In genomic region chr13:102877154-102877553, GRCm38 (mm10) we compare ENCODE assay signal across 14 mouse cellular contexts.
A peak's percentile ranks its signal among the peaks of the same experiment; 100 is the strongest.
DNase-seq lines count a peak whose midpoint lies in the region; ATAC-seq and TF ChIP-seq lines count a peak whose summit lies in the region.
"Had no signal": no experiment of that assay in that cellular context is flagged by ENCODE, and none has a peak within 500 bp of the region (broad histone marks: within the 10 kb centered on the region; RNA-seq: fewer than 3 reads in every experiment).

No protein-coding gene starts in this region.

- no peak for ATAC-seq in hindbrain, postnatal 0 days
- ATAC-seq in hindbrain, embryonic 14.5 days (ENCODE audit: low FRiP score) = no peak
- peak; percentile 82 for ATAC-seq in liver, embryonic 16.5 days (ENCODE audit: low read depth)
- ATAC-seq in forebrain, embryonic 15.5 days (replicated peaks) = no peak

- H3K4me1 ChIP-seq in hindbrain, postnatal 0 days (ENCODE audit: insufficient read depth, low read length) = peaks cover 8% of the 10 kb centered on the region; the same call in 1 of the 2 replicates
- peaks cover 14% of the 10 kb centered on the region; the same call in 1 of the 2 replicates for H3K4me1 ChIP-seq in hindbrain, embryonic 14.5 days (replicated peaks; ENCODE audit: control insufficient read depth, insufficient read depth, low read length)
- H3K4me1 ChIP-seq in brown adipose tissue, adult 24 weeks (ENCODE audit: control insufficient read depth, insufficient read depth, insufficient read length, low read length) = peaks cover 43% of the 10 kb centered on the region
- peaks cover 7% of the 10 kb centered on the region for H3K4me1 ChIP-seq in liver, embryonic 16.5 days (ENCODE audit: control insufficient read depth, low read depth, low read length)
- no peaks in the 10 kb centered on the region for H3K4me1 ChIP-seq in thymus, adult 2 months (replicated peaks; ENCODE audit: control insufficient read depth, insufficient read depth, low read length)
- peaks cover 13% of the 10 kb centered on the region for H3K4me1 ChIP-seq in forebrain, embryonic 15.5 days

- peak; percentile 20 for DNase-seq in hindbrain, postnatal 0 days (ENCODE audit: low spot score)
- DNase-seq in hindbrain, embryonic 14.5 days (ENCODE audit: low spot score) = no peak
- peak; percentile 61 for DNase-seq in adrenal gland, adult 8-10 months
- DNase-seq in urinary bladder, postnatal 10 days (ENCODE audit: low spot score) = no peak
- DNase-seq in thymus, adult 2 months = no peak
- DNase-seq: cerebellum, postnatal 25 days had no signal

- no peak for TF ChIP-seq POLR2A in thymus, adult 2 months (IDR thresholded peaks at IDR 0.05; ENCODE audit: control insufficient read depth, extremely low read depth, insufficient read depth, low read length, poor library complexity)

- no peak overlapping the region for H3K9ac ChIP-seq in hindbrain, postnatal 0 days (replicated peaks; ENCODE audit: low read length)
- no peak overlapping the region for H3K9ac ChIP-seq in hindbrain, embryonic 14.5 days
- no peak overlapping the region for H3K9ac ChIP-seq in liver, embryonic 16.5 days (ENCODE audit: low read depth, low read length)
- H3K9ac ChIP-seq in forebrain, embryonic 15.5 days (replicated peaks) = no peak overlapping the region
- H3K9ac ChIP-seq: heart, embryonic 12.5 days; neural tube, embryonic 12.5 days had no signal

- H3K4me3 ChIP-seq in hindbrain, postnatal 0 days (ENCODE audit: low read length) = no peak overlapping the region
- no peak overlapping the region for H3K4me3 ChIP-seq in hindbrain, embryonic 14.5 days (replicated peaks; ENCODE audit: low read length)
- no peak overlapping the region for H3K4me3 ChIP-seq in brown adipose tissue, adult 24 weeks (ENCODE audit: insufficient read depth, low read depth, low read length)
- H3K4me3 ChIP-seq in liver, embryonic 16.5 days (ENCODE audit: low read depth, low read length) = no peak overlapping the region
- no peak overlapping the region for H3K4me3 ChIP-seq in thymus, adult 2 months (ENCODE audit: control insufficient read depth, insufficient read depth, low read length)
- H3K4me3 ChIP-seq in forebrain, embryonic 15.5 days = no peak overlapping the region
- H3K4me3 ChIP-seq: heart, embryonic 12.5 days; megakaryocyte, embryonic 14.5 days; neural tube, embryonic 12.5 days had no signal

- H3K4me2 ChIP-seq in hindbrain, postnatal 0 days (ENCODE audit: low read depth, low read length) = no peak overlapping the region
- no peak overlapping the region for H3K4me2 ChIP-seq in hindbrain, embryonic 14.5 days (replicated peaks)
- H3K4me2 ChIP-seq in liver, embryonic 16.5 days (ENCODE audit: low read depth, low read length) = no peak overlapping the region
- no peak overlapping the region for H3K4me2 ChIP-seq in forebrain, embryonic 15.5 days (replicated peaks)
- H3K4me2 ChIP-seq: heart, embryonic 12.5 days; neural tube, embryonic 12.5 days had no signal

- H3K9me3 ChIP-seq in hindbrain, postnatal 0 days (ENCODE audit: low read length) = no peaks in the 10 kb centered on the region
- H3K9me3 ChIP-seq in hindbrain, embryonic 14.5 days (ENCODE audit: control insufficient read depth, low read length) = no peaks in the 10 kb centered on the region
- no peaks in the 10 kb centered on the region for H3K9me3 ChIP-seq in liver, embryonic 16.5 days (replicated peaks; ENCODE audit: control insufficient read depth, low read length)
- no peaks in the 10 kb centered on the region for H3K9me3 ChIP-seq in forebrain, embryonic 15.5 days
- H3K9me3 ChIP-seq: G1E; heart, embryonic 12.5 days; megakaryocyte, embryonic 14.5 days; neural tube, embryonic 12.5 days had no signal

- H3K36me3 ChIP-seq in hindbrain, postnatal 0 days (ENCODE audit: insufficient read depth, low read length) = no peaks in the 10 kb centered on the region
- no peaks in the 10 kb centered on the region for H3K36me3 ChIP-seq in hindbrain, embryonic 14.5 days (replicated peaks; ENCODE audit: control insufficient read depth, insufficient read depth)
- H3K36me3 ChIP-seq in liver, embryonic 16.5 days (ENCODE audit: control insufficient read depth, insufficient read depth) = no peaks in the 10 kb centered on the region
- H3K36me3 ChIP-seq in thymus, adult 2 months (ENCODE audit: control insufficient read depth, insufficient read depth, low read length) = no peaks in the 10 kb centered on the region
- no peaks in the 10 kb centered on the region for H3K36me3 ChIP-seq in forebrain, embryonic 15.5 days
- H3K36me3 ChIP-seq: G1E; heart, embryonic 12.5 days; neural tube, embryonic 12.5 days had no signal

- H3K27ac ChIP-seq in hindbrain, postnatal 0 days = no peak overlapping the region
- no peak overlapping the region for H3K27ac ChIP-seq in hindbrain, embryonic 14.5 days
- H3K27ac ChIP-seq in brown adipose tissue, adult 24 weeks (replicated peaks; ENCODE audit: low read depth, low read length) = peak overlapping the region; percentile 3
- no peak overlapping the region for H3K27ac ChIP-seq in liver, embryonic 16.5 days (ENCODE audit: low read length)
- no peak overlapping the region for H3K27ac ChIP-seq in thymus, adult 2 months (ENCODE audit: control insufficient read depth, insufficient read depth, low read length)
- no peak overlapping the region for H3K27ac ChIP-seq in forebrain, embryonic 15.5 days (replicated peaks)
- H3K27ac ChIP-seq: kidney, postnatal 0 days; neural tube, embryonic 12.5 days had no signal

- H3K27me3 ChIP-seq in hindbrain, postnatal 0 days (ENCODE audit: insufficient read depth, low read length) = no peaks in the 10 kb centered on the region
- H3K27me3 ChIP-seq in hindbrain, embryonic 14.5 days (ENCODE audit: control insufficient read depth, insufficient read depth, low read length) = no peaks in the 10 kb centered on the region
- H3K27me3 ChIP-seq in liver, embryonic 16.5 days (ENCODE audit: control insufficient read depth, insufficient read depth, low read depth, low read length) = no peaks in the 10 kb centered on the region
- H3K27me3 ChIP-seq in thymus, adult 2 months (ENCODE audit: control insufficient read depth, insufficient read depth, low read length) = no peaks in the 10 kb centered on the region
- no peaks in the 10 kb centered on the region for H3K27me3 ChIP-seq in forebrain, embryonic 15.5 days
- H3K27me3 ChIP-seq: heart, embryonic 12.5 days; megakaryocyte, embryonic 14.5 days; neural tube, embryonic 12.5 days had no signal

- TF ChIP-seq CTCF in hindbrain, postnatal 0 days (IDR thresholded peaks at IDR 0.05; ENCODE audit: low read depth) = no peak
- TF ChIP-seq CTCF in thymus, adult 2 months (IDR thresholded peaks at IDR 0.05; ENCODE audit: borderline replicate concordance, control insufficient read depth, extremely low read depth, insufficient read depth, low read length, poor library complexity) = no peak

- 72% methylated on average over 8 of the region's 8 CpGs for WGBS in hindbrain, postnatal 0 days
- 84% methylated on average over 8 of the region's 8 CpGs for WGBS in hindbrain, embryonic 14.5 days
- 67% methylated on average over 8 of the region's 8 CpGs for WGBS in liver, embryonic 16.5 days (ENCODE audit: insufficient replicate concordance)
- 87% methylated on average over 8 of the region's 8 CpGs for WGBS in thymus, adult 2 months
- WGBS in forebrain, embryonic 15.5 days = 81% methylated on average over 8 of the region's 8 CpGs

Comparison
In these comparisons a context has a peak if more than half of its experiments do, and no peak if none do; other contexts are left out.
1. DNase-seq: peak in hindbrain, postnatal 0 days (single experiment) and adrenal gland, adult 8-10 months (single experiment); none in hindbrain, embryonic 14.5 days (single experiment), urinary bladder, postnatal 10 days (single experiment) and thymus, adult 2 months (single experiment).